Mouse (Mus musculus): ENCODE data around the gene Trem1.

The Trem1 gene

DNA sequence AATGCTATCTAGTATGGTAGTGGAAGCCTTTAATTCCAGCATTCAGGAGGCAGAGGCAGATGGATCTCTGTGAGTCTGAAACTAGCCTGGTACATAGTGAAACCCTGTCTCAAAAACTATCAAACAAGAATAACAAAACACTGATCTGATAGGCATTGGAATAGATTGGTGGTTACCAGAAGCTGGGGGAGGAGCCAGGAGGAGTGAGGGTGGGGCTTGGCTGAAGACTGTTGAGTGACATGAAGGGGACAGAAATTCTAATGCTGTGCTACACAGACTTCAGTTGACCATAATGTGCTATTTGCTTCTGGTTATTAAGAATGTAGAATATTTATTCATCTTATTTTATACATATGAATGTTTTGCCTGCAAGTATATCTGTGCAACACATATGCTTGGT lies 35.7 kb downstream of the Trem1 start:
- DNase-seq: no peak

- DNase-seq: no peak
Observed at GRCm38 (mm10) chr17:48269833-48270232, 37.3 kb downstream of the Trem1 start.

- no peak for DNase-seq
Observed at GRCm38 (mm10) chr17:48272158-48272557, 39.6 kb downstream of the Trem1 start.

GRCm38 (mm10) chr17:48272598-48272997 lies 40.0 kb downstream of the Trem1 start:
- DNase-seq: no peak

DNA sequence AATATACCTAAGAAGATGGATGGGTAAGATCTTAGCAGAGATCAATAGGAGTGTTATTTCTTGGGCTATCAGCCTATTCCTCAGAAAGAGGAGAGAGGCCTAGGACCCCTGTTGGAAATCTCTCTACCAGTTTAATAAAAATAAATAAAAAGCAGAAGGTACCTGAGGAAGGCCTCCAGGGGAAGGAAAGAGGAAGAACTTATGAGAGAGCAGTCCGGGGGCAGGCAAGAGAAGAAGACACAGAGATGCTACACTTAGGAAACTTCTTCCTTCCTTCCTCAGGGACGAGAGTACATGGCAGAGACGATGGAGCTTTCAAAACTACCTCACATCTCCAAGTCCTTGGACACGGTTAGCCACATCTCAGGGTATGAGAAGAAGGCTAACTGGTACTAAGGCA lies 41.5 kb downstream of the Trem1 start:
- DNase-seq: no peak

GRCm38 (mm10) chr17:48274885-48275284 lies 42.3 kb downstream of the Trem1 start:
- DNase-seq: peak; percentile 86

DNA sequence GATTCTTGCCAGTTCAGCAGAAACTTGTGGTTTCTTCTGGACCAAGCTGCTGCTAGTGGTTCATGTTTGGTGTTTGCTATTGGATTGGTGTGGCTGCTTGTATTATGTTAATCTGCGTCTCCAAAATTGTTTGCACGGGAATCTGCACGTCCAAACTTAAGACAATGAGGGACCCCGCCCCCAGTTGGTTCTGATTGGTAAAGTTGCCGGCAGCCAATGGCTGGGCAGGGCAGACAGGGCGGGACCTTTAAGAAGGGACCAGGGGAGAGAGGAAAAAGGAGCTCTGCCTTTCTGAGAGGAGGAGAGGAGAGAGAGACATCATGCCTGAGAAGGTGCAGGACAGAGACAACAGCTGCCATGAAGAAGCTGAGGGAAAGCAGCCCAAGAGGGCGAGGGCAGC lies 43.2 kb downstream of the Trem1 start:
- no peak for DNase-seq

DNA sequence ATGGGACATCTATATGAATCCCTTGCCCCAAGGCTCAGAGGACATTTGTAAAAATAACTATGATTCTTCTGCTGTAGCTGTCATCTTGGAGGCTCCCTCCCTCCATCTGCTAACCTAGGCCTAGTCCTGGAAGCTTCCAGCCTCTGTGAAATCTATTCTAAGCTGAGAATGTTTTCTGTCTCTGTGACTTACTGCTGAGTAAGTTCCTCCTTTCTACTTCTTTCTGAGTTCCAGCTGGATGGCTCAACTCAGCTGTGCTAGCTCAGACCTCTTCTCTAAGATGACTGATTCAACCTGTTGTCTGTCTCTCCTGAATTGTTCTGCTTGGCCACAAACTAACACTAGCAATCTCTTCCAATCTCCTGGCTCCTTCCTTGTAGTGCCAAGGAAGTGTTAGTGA lies 45.8 kb downstream of the Trem1 start:
- no peak for DNase-seq

DNA sequence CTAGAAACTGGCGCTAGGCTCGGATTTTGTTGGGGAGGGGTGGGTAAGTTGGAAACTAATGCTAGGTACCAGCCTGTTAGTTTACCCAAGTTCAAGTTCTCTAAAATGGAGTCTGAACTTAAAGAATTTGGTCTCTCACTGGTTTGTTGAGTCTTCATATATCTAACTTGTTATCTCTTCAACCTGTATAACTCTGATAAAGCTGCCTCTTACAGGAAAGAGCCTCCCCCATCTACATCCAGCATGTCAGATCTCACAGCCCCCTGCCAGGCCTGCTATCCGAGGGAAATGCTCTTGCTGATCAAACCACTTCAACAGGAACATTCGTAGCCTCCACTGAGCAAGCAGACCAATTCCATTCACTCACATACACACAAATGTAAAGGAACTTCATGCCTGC lies 46.4 kb downstream of the Trem1 start:
- no peak for DNase-seq

- DNase-seq: peak; percentile 24
Observed at GRCm38 (mm10) chr17:48280943-48281738, 48.6 kb downstream of the Trem1 start.

GRCm38 (mm10) chr17:48281739-48282085 lies 49.1 kb downstream of the Trem1 start:
- DNase-seq: peak; percentile 44

GRCm38 (mm10) chr17:48286765-48287164 lies 54.2 kb downstream of the Trem1 start:
- no peak for DNase-seq

GRCm38 (mm10) chr17:48287276-48287675 lies 54.7 kb downstream of the Trem1 start:
- DNase-seq: peak; percentile 60

DNA sequence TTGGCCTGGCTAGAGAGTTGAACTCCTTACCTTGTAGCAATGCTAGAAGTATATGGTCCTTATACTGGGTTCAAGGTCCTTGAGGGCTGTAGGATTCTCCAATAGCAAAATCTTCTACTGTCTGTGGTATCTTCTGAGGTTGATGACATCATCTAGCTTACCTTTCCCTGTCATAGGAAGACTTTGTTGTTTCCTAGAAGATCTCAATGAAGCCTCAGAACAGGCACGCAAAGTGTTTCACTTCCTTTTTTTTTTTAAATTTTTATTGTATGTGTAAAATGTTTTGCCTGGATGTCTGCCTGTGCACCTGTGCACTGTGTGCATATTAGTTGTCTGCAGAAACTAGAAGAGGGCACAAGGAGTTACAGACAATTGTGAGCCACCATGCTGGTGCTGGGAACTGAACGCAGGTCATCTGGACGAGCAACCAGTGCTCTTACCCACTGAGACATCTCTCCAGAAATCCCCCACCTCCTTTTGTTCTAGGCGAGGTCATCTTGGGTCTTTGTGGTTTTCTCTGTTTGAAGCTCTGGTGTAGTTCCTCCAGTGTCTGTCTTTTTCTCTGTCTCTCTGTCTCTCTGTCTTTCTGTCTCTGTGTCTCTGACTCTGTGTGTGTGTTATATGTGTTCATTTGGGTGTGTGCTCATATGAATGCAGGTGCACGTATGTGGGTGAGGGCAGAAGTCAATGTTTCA lies 61.1 kb downstream of the Trem1 start:
- no peak for DNase-seq
